Mouse (Mus musculus): ENCODE data around the gene Tenm4.
A peak's percentile ranks its signal among the peaks of the same experiment; 100 is the strongest.
"Not testable (repeated sequence)": the region's sequence is repeated elsewhere in the genome, so short reads cannot be mapped to it uniquely, and the experiment has no call there.

The Tenm4 gene

GRCm38 (mm10) chr7:96904442-96904841, 733.4 kb downstream of the Tenm4 start:
- no peak for DNase-seq (ENCODE audit: low spot score)

- DNase-seq (ENCODE audit: low spot score): no peak
Observed at GRCm38 (mm10) chr7:96904936-96905335, 733.9 kb downstream of the Tenm4 start.

- no peak for DNase-seq (ENCODE audit: low spot score)
Observed at GRCm38 (mm10) chr7:96905422-96905821, 734.4 kb downstream of the Tenm4 start.

GRCm38 (mm10) chr7:96906216-96906615, 735.2 kb downstream of the Tenm4 start:
- DNase-seq (ENCODE audit: low spot score): no peak

GRCm38 (mm10) chr7:96907971-96908680, 737.1 kb downstream of the Tenm4 start:
- DNase-seq (ENCODE audit: low spot score): no peak

- peak; percentile 13 for DNase-seq (ENCODE audit: low spot score)
Observed at GRCm38 (mm10) chr7:96909856-96910255, 738.8 kb downstream of the Tenm4 start.

- DNase-seq (ENCODE audit: low spot score): no peak
Observed at GRCm38 (mm10) chr7:96910310-96910960, 739.4 kb downstream of the Tenm4 start.

GRCm38 (mm10) chr7:96914031-96914430, 743.0 kb downstream of the Tenm4 start:
- DNase-seq (ENCODE audit: low spot score): peak; percentile 80

GRCm38 (mm10) chr7:96915452-96916105, 744.5 kb downstream of the Tenm4 start:
- DNase-seq (ENCODE audit: low spot score): peak; percentile 54

- DNase-seq (ENCODE audit: low spot score): peak; percentile 6
Observed at GRCm38 (mm10) chr7:96920447-96921095, 749.5 kb downstream of the Tenm4 start.

- no peak for DNase-seq (ENCODE audit: low spot score)
Observed at GRCm38 (mm10) chr7:96922927-96923326, 751.9 kb downstream of the Tenm4 start.

- no peak for DNase-seq (ENCODE audit: low spot score)
Observed at GRCm38 (mm10) chr7:96943715-96944377, 772.8 kb downstream of the Tenm4 start.

- not testable (repeated sequence) for DNase-seq (ENCODE audit: low spot score)
Observed at GRCm38 (mm10) chr7:96946501-96946900, 775.5 kb downstream of the Tenm4 start.

- DNase-seq (ENCODE audit: low spot score): peak; percentile 96
Observed at GRCm38 (mm10) chr7:96951281-96952051, 780.4 kb downstream of the Tenm4 start, which contains the start of gene Nars2. Gene Nars2, plus strand, starts transcription at chr7:96951505.

- no peak for DNase-seq (ENCODE audit: low spot score)
Observed at GRCm38 (mm10) chr7:96952094-96952493, 781.0 kb downstream of the Tenm4 start.

GRCm38 (mm10) chr7:96959168-96959567, 788.1 kb downstream of the Tenm4 start:
- DNase-seq (ENCODE audit: low spot score): no peak

All from adipocyte (in vitro differentiated cells).